Mouse (Mus musculus) activated CD4-positive, CD25-positive, alpha-beta regulatory T cell (primary cell): ENCODE measurements around the gene Gldn. TPM values are rescaled to one million over a fixed set of nuclear protein-coding genes. Genes with fewer than 3 reads are reported as not detected.

Experiments
- polyA plus RNA-seq, 2 experiments: library from polyadenylated mRNA; unstranded; fragments of 100-300 nt; shearing (Covaris generic); gene quantifications; one replicate each; pipeline ENCODE4 v1.2.1; 2017

The Gldn gene
- polyA plus RNA-seq, result not detected

DNA sequence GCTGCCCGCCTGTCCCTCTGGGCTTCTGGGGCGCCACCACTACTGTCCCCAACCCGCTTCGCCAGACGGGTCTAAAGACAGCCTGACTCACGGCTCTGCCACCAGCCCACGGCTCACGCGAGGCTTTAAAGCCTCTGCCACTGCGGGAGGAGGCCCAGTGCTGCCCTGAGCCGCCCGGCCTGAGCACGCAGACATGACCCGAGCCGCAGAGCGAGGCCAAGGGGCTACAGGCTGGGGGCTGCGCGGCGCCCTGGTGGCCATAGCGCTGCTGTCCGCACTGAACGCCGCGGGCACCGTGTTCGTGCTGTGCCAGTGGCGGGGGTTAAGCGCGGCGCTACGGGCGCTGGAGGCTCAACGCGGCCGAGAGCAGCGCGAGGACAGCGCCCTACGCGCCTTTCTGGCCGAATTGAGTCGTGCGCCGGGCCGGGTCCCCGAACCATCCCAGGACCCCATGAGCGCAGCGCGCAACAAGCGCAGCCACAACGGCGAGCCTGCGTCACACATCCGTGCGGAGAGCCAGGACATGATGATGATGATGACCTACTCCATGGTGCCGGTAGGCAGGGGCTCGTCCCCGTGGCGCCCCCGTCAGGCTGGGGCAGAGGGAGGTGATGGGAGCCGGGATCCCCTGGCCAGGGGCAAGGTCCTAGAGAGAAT lies at the start of gene Gldn:
TSS of gene Gldn (plus strand) at position 156 of the 657 bp plus-strand sequence.

DNA sequence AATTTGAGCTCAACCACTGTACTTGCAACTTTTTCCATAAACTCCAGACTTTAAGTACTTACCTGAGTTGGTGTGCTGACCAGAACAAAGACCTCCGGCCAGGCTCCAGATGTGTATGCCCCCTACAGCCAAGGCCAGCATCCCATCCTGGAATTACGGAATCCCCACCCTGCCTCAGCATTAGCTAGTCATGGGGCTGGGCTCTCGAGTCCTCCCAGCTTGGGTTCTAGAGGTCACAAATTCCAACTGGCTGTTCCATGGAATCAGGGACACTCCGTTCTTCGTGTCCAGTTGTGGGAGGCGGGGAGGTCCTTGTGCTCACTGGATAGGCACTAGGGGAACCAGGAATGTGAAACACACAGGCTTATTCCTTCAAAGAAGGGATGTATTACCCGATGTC lies 18.3 kb upstream of the Gldn start, which contains the start of gene Cyp19a1:
TSS of gene Cyp19a1 (minus strand) at position 101 of the 400 bp plus-strand sequence.

Other genes with a start within 250 kb of the Gldn start
- under 1 TPM in 1 of 2 experiments, not detected in 1; 0.22 TPM for gene Tnfaip8l3, start 218.1 kb upstream of the Gldn start, polyA plus RNA-seq
- under 1 TPM in 1 of 2 experiments, not detected in 1; 0.07 TPM for gene Cyp19a1, start 18.4 kb upstream of the Gldn start, polyA plus RNA-seq
- gene Dmxl2, start 215.1 kb downstream of the Gldn start, polyA plus RNA-seq, result under 1 TPM in 1 of 2 experiments, not detected in 1; 0.55 TPM